Mouse (Mus musculus) stomach, postnatal 0 days (tissue): ENCODE measurements around the gene Cd151. TPM values are rescaled to one million over a fixed set of nuclear protein-coding genes. Genes with fewer than 3 reads are reported as not detected.

Experiments used
- ATAC-seq: fragments of 200-750 bp; cut with Nextera tagmentation; 2 replicates; pipeline ENCODE4 v1.8.0; 2017; ENCODE audit not compliant: low FRiP score, low TSS enrichment
- DNase-seq: peaks from one replicate; pipeline ENCODE4 v3.0.0-alpha.2; 2016; ENCODE audit warnings: low spot score
- H3K27ac ChIP-seq: fragments of 300-500 bp; sonication (generic); replicated peaks from 2 replicates; pipeline ENCODE4 v1.5.1; 2014; ENCODE audit warnings: mild to moderate bottlenecking, control low read depth
- H3K27me3 ChIP-seq: fragments of 300-500 bp; sonication (generic); 2 replicates; pipeline ENCODE4 v1.6.1; 2014; ENCODE audit warnings: low read length; ENCODE audit not compliant: control insufficient read depth, insufficient read depth
- H3K36me3 ChIP-seq: fragments of 300-500 bp; sonication (generic); 2 replicates; pipeline ENCODE4 v1.6.1; 2014; ENCODE audit warnings: low read length, mixed read lengths; ENCODE audit not compliant: control insufficient read depth, insufficient read depth
- H3K4me1 ChIP-seq: fragments of 300-500 bp; sonication (generic); replicated peaks from 2 replicates; pipeline ENCODE4 v1.6.1; 2014; ENCODE audit warnings: antibody characterized with exemption; ENCODE audit not compliant: control insufficient read depth, insufficient read depth
- H3K4me2 ChIP-seq: fragments of 300-500 bp; sonication (generic); replicated peaks from 2 replicates; pipeline ENCODE4 v1.6.1; 2014; ENCODE audit warnings: low read depth, mild to moderate bottlenecking, control low read depth, moderate library complexity
- H3K4me3 ChIP-seq: fragments of 300-500 bp; sonication (generic); 2 replicates; pipeline ENCODE4 v1.5.1; 2014; ENCODE audit warnings: low read depth, low read length, control low read depth
- H3K9ac ChIP-seq: fragments of 300-500 bp; sonication (generic); 2 replicates; pipeline ENCODE4 v1.6.1; 2014; ENCODE audit warnings: mild to moderate bottlenecking, low read length, control low read depth, mixed read lengths
- H3K9me3 ChIP-seq: fragments of 300-500 bp; sonication (generic); 2 replicates; pipeline ENCODE4 v1.6.1; 2016; ENCODE audit warnings: low read length; ENCODE audit not compliant: control insufficient read depth
- CTCF ChIP-seq: IDR thresholded peaks from 2 replicates; pipeline ENCODE4 v1.5.1; 2016; ENCODE audit warnings: antibody characterized with exemption, low read depth, mild to moderate bottlenecking, moderate library complexity
- EP300 ChIP-seq: optimal IDR thresholded peaks from 2 replicates; pipeline ENCODE3; 2016; ENCODE audit warnings: antibody characterized with exemption
- WGBS: fragments of 180-500 bp; shearing (Covaris S2); extraction: QIAGEN DNeasy Blood & Tissue Kit; methylation state at CpG from one replicate; pipeline ENCODE4 v1.1.7; 2014; 5-methylcytosine and 5-hydroxymethylcytosine counted together
- polyA plus RNA-seq: library from polyadenylated mRNA; unstranded; fragments of >200 nt; fragmentation: Nextera tagmentation; extraction: Ambion mirVana; gene quantifications from 2 replicates; pipeline ENCODE4 v1.2.1, GENCODE M21; 2015

Cd151 gene
- polyA plus RNA-seq, 1 experiment from 2014 or later = 22.6 TPM

DNA sequence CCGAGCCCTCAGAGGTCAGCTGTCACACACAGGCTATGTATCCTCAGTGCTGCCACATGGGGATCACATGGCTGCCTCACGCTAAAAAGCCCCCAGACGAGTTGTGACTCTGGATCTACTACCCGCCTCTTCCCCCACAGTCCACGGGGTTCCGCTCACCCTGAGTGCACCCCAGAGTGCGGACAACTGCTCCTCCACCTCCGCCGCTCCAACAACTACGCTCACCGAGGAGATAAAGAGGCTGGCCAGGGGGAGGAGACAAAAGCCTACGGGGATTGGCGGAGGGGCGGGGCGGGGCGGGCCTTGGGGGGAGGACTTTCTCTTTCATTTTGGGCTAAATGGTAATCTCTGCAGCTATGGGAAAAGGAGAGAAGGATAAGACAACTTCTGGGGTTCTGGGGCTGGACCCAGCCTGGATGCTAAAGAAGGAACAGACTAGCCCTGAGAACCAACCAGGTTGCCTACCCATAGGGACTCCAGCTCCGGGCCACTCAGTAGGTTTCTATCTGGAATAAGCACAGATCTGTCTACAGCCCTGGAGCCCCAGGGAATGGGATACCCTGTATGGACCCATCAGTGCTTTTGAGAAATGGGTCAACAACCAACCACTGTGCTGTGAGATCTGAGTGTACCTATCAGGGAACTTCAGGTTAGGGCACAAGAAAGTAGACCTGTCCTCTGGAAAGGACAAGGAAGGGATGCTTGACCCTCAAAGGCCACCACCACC lies 31.9 kb upstream of the Cd151 start:
- peaks cover 5% of the 10 kb centered on the region; the same call in 1 of the 2 replicates for H3K4me1 ChIP-seq
- TF ChIP-seq EP300 = no peak
- 0 out of 2 replicates have a peak, but pooled peaks have one; percentile 14 for TF ChIP-seq CTCF
- H3K4me3 ChIP-seq = peak overlapping the region; percentile 46
- H3K4me2 ChIP-seq = peak overlapping the region; percentile 71
- H3K27me3 ChIP-seq = no peaks in the 10 kb centered on the region
- H3K9me3 ChIP-seq = no peaks in the 10 kb centered on the region
- H3K27ac ChIP-seq = peak overlapping the region; percentile 58; the same call in 1 of the 2 replicates
- peaks cover 11% of the 10 kb centered on the region; the same call in 1 of the 2 replicates for H3K36me3 ChIP-seq
- ATAC-seq (peak; percentile 35; the same call in 1 of the 2 replicates), DNase-seq (peak; percentile 80)
- WGBS = 5% methylated on average over 17 of the region's 17 CpGs
- H3K9ac ChIP-seq = peak overlapping the region; percentile 55

DNA sequence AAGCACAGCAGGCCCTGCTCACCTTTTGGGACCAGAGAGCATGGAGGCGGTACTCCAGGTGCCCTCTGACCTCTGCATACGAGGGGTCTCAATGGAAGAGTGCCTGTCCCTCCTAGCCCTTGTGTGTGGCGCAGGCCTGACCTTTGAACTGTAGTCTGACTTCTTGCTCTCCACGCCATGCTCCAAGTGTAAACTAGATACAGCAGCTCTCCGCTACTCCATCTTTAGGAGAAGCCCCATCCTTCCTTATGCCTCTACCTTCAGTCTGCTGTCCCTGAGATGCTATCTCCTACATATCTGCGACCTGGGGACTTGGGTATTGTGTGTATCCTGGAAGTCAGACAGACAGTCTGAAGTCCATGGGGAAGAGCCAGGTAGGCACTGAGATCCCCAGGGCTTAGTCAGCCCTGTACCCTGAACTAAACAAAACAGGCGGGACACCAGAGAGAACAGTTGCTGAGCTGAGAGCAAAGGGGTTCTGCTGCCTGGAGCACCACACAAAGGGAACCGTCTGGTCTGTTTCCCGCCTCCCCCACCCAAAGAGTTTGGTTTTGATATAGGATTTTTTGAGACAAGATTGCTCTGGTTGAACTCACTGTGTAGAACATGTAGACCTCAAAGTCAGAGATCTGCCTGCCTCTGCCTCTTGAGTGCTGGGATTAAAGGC lies 31.2 kb upstream of the Cd151 start:
- 83% methylated on average over 9 of the region's 9 CpGs for WGBS
- no peak for ATAC-seq
- peaks cover 11% of the 10 kb centered on the region; the same call in 1 of the 2 replicates for H3K36me3 ChIP-seq

DNA sequence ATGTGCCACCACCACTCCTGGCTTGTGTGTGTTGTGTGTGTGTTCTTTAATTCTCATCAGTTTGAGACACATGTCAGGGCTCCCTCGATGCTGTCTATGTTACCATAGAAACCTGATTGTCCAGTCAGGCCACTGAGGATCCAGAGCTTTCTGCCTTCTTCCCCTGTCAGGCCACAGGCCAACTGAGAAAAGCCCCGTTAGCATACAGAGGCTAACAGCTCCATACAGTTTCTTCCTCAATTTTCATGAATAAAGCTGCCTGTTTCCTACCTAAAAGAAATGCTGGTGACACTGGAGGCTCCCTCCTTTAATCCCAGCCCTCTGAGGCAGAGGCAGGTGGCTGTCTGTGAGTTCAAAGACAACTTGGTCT lies 30.7 kb upstream of the Cd151 start:
- peak overlapping the region; percentile 76; the same call in 1 of the 2 replicates for H3K9ac ChIP-seq
- 50% methylated on average over 2 of the region's 2 CpGs for WGBS

More for the DNA sequence above, 31.2 kb upstream of the Cd151 start:
- no peak for DNase-seq
- 0 out of 2 replicates have a peak overlapping the region, but pooled peaks have one; percentile 31 for H3K9ac ChIP-seq
- H3K9me3 ChIP-seq = no peaks in the 10 kb centered on the region
- H3K27ac ChIP-seq = peak overlapping the region; percentile 53; the same call in 1 of the 2 replicates
- H3K27me3 ChIP-seq = no peaks in the 10 kb centered on the region
- H3K4me3 ChIP-seq = no peak overlapping the region
- peak overlapping the region; percentile 71 for H3K4me2 ChIP-seq
- TF ChIP-seq EP300 = no peak
- no peak for TF ChIP-seq CTCF
- H3K4me1 ChIP-seq = peaks cover 5% of the 10 kb centered on the region; the same call in 1 of the 2 replicates

DNA sequence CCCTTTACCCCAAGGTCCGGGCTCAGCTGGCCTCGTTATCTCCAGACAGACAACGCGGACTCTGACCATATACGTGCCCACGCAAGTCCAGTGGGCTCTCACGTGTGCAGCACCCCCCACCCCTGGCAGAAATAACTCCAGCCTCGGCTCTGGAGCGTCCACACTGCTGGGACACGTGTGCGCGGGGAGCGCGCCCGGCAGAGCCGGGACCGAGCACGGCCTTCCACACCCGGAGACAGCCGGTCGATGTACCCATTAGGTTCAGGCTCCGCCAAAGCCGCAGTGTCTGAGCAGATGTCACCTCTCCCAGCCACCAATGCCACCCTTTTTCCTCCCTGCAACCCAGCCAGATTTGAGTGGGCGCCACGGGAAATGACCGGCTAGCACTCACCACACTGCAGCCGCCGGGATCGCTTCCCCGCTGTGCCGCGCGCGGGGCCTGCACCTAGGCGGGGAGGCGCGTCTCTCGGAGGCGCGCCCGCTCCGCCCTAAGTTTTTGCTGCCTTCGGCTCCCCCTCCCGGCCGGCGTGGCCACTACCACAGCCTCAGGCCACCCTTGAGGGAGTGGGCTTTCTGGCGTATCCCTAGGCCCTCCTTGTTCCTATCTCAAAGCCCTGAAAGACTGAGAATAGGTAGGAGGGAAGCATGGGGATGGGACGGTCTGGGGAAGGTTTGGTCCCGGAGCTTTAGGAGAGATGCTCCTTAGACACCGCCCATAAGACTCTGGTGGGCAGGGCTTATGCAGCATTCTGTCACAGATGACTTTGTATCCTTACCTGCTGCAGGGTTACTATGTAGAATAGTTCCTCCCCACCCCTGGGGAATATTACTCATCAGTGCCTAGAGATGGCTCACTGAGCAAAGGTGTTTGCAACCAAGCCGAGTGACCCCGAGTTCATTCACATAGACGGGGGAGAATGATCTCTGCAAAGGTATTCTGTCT lies 29.7 kb upstream of the Cd151 start, which contains the start of gene Slc25a22:
Gene Slc25a22, minus strand, starts transcription at position 715 of the 943 bp plus-strand sequence.
- Histone ChIP-seq H3K4me2 (peak within 1 kb of the TSS; percentile 90), H3K36me3 (0 out of 2 replicates have a peak, but pooled peaks cover 5% of the 10 kb centered on the region), H3K4me1 (peaks cover 5% of the 10 kb centered on the region; the same call in 1 of the 2 replicates), H3K9me3 (no peaks in the 10 kb centered on the region), H3K27ac (peak within 1 kb of the TSS; percentile 67), H3K4me3 (peak within 1 kb of the TSS; percentile 67), H3K27me3 (no peaks in the 10 kb centered on the region), H3K9ac (peak within 1 kb of the TSS; percentile 76)
- no peak for TF ChIP-seq EP300
- peak; percentile 82 for TF ChIP-seq CTCF
- 5% methylated on average over 52 of the region's 53 CpGs for WGBS
- DNase-seq (peak; percentile 86), ATAC-seq (peak; percentile 80)

More for the DNA sequence above, 30.7 kb upstream of the Cd151 start:
- TF ChIP-seq EP300 (no peak), CTCF (no peak)
- Histone ChIP-seq H3K4me1 (peaks cover 5% of the 10 kb centered on the region; the same call in 1 of the 2 replicates), H3K27ac (no peak overlapping the region), H3K27me3 (no peaks in the 10 kb centered on the region), H3K36me3 (peaks cover 10% of the 10 kb centered on the region; the same call in 1 of the 2 replicates), H3K4me3 (peak overlapping the region; percentile 67), H3K9me3 (no peaks in the 10 kb centered on the region), H3K4me2 (peak overlapping the region; percentile 90)
- no peak for ATAC-seq
- no peak for DNase-seq
